Mouse (Mus musculus): Measurements from ENCODE around the gene Foxred2. TPM values are rescaled to one million over a fixed set of nuclear protein-coding genes. Genes with fewer than 3 reads are reported as not detected.

The Foxred2 gene
- total RNA-seq, 1 experiment from 2014 or later, result 8.1 TPM

DNA sequence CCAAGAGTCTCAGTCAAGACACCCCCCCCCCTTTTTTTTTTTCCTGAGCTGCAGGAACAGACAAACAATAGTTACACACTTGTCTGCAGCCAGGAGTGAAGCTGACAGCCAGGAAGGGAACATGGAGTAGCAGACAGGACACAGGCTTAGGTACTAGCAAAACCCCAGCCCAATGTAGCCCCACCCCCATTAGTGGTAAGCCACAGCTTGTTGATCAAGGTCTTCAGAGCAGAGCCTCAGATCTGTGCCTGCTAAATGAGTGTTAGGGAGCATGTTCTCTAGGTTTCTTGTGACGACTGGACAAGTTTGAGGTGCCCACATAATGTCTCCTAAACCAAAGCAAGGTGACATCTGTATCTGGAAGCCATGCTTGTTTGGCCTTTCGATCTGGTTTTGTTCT lies 2.2 kb downstream of the Foxred2 start:
- ATAC-seq (ENCODE audit: extremely low read depth, insufficient number of reproducible peaks, low FRiP score, poor library complexity, severe bottlenecking), result no peak

DNA sequence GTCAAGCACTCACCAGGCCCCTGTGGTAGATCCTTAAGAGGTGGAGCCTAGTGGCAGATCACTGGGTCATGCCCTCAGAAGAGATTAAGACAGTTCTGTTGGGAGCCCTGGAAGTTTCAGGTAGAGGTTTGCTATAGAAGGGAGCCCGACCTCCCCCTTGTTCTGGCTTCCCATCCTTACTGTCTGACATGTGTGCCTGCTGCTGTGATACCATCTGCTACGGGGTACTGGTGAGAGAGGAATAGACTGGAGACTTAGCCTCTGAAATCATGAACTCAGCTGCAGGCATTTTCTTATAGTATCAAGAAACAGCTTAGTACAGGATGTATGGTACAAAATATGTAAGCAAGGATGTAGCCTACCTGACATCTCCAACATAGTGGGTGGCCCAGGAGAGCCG lies 3.6 kb downstream of the Foxred2 start:
- ATAC-seq (ENCODE audit: extremely low read depth, insufficient number of reproducible peaks, low FRiP score, poor library complexity, severe bottlenecking), result no peak

DNA sequence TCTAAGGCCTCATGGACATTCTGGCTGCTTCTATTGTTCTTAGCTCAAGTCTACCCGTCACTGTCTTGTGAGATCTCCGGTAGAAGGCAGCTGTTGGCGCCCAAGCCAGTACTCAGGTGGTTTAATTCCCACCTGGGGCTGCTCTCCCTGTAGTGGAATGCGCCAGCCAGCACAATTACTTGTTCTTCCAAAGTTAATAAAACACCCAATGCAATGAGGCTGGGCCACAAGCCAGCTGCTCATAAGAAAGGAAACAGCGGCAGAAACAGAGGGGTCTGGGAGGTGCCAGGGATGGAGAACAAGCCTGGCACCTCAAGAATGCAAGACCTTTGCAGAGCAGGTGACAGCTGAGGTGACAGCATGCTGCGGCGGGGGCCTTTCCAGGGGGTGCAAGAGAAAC lies 7.5 kb downstream of the Foxred2 start:
- ATAC-seq (ENCODE audit: extremely low read depth, insufficient number of reproducible peaks, low FRiP score, poor library complexity, severe bottlenecking), result no peak

DNA sequence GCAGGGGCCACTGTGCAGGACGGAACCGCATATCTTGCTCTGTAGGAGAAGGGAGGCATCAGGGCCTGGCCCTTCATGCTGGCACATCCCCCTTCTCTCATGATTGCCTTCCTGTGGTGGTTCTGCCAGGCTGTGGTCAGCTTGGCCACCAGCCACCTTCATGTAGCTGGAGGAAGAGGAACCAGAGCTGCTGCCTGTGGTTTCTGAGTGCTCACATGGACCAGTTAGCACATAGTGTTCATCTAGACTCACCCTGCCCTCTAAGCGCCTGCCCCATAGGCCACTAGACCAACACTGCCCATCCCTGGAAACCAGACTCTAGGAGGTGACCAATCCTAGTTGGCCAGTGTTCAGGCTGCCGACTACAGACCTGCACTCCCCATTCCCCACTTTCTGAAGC lies 10.8 kb downstream of the Foxred2 start:
- peak; percentile 89 for ATAC-seq (ENCODE audit: extremely low read depth, insufficient number of reproducible peaks, low FRiP score, poor library complexity, severe bottlenecking)

DNA sequence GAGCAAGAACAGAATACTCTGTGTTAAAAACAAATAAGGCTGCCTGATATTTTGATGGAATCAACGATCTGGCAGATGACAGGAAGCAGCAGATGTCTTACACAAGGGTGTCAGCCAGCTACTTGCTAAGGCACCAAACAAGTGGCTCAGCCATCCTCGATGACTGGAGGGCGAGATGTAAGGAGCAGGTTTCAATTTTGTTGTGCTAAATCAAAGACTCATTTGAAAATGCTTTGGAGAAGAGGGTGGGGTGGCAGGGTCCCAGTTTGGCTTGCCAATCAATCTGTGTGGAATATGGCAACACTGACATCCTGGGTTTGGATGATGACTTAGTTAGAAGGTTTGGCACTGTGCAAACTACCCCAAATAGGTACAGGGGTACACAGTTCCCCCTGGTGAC lies 15.0 kb downstream of the Foxred2 start:
- no peak for ATAC-seq (ENCODE audit: extremely low read depth, insufficient number of reproducible peaks, low FRiP score, poor library complexity, severe bottlenecking)

DNA sequence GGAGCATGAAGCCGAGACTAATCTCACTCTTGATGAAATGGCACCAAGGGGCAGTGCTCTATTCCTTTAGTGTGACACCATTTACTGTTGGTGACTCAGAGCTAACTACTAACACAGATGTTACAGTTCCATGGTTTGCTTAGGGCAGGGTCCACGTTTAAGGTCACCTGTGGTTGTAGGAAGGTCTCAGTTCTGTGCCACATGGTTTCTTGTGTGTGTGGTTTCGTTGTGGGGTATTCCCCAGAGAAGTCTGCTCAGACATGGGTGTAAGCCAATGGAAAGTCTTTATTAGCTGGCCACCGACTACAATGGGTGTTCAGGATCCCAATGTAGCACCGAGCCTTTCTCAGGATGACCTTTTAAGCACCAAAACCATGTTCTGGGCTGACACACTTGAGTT lies 18.0 kb downstream of the Foxred2 start:
- ATAC-seq (ENCODE audit: extremely low read depth, insufficient number of reproducible peaks, low FRiP score, poor library complexity, severe bottlenecking), result no peak

DNA sequence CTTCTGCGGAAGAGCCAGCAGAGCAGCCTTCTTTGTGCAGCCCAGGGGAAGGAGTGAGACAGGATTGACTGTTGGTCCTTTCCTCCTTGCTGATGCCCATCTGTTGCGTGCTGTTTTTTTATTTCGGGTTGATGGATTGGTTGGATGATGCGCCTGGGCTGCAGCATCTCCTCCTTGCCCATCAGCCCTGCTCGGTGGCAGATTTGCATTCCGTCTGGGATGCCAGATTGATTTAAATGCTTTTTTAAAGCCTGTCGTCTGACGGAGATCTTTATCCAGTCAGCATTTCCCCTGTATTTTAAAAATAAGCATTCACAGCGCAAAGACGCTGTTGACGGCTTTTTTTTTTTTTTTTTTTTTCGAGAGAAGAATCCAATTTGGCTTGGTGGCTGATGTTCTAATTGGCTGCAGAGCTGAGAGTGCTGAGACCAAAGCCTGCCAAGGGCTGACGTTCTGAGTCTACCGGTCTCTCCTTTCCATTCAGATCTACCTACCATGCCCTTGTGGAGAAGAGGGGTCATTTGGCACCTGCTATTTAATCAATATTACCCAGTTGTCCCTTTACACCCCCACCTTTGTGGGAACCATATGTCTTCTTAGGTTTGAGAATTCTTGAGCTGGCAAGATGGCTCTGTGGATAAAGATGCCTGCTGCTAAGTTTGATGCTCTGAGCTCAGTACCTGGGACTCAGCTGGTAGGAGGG lies 20.7 kb downstream of the Foxred2 start:
- ATAC-seq (ENCODE audit: extremely low read depth, insufficient number of reproducible peaks, low FRiP score, poor library complexity, severe bottlenecking), result no peak

DNA sequence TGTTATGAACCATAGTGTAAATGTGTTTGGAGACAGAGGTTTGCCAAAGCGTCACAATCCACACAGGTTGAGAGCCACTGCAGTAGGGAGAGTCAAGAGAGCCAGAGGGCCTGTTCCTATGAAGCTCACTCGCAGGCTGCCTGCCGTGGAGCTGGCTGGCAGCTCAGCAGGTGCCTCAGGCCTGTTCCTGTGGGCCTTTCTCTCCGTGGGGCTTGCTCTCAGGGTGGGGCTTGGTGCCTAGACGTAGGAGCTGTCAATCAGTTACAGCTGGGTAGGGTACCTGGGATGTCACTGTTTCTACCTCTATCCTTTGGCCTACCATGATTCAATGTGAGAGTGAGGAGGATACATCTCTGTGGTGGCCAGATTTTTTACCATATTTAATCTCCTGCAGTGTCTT lies 21.6 kb downstream of the Foxred2 start:
- no peak for ATAC-seq (ENCODE audit: extremely low read depth, insufficient number of reproducible peaks, low FRiP score, poor library complexity, severe bottlenecking)

DNA sequence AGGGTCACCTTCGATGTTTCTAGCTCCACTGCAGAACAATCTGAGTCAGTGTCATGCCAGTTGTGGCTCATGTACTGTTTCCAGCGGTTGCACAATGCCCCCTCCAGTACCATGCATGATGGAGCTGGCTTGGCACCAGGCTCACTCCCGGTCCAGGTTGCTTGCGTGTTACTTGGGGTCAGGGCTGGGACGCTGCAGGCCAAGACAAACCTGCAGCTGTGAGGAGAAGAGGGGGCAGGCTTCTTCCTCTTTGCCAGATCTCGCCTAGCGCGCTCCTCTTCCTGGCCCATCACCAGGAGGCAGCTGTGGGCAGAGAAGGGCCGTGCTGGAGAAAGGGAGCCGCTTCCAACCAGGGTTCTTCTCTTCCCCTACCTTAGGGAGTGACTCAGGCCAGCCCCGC lies 22.2 kb downstream of the Foxred2 start:
- no peak for ATAC-seq (ENCODE audit: extremely low read depth, insufficient number of reproducible peaks, low FRiP score, poor library complexity, severe bottlenecking)

DNA sequence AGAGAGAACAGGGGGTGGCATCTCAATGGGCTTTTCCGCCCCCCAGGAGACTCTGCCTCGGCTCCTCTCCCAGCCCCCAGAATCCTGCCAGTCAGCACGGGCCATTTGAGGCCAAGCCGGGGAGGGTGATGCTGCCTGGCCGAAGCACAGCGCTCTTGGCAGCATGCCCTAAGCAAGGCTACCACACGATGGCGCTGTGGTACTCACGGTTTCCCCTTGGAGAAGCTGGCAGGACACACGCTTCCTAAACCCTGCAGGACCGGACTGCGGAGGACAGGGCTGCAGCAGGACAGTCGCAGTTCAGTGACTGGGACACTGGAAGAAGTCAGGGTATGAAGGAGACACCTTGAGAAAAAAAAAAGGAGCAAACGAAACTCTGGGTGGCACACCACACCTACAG lies 22.8 kb downstream of the Foxred2 start:
- ATAC-seq (ENCODE audit: extremely low read depth, insufficient number of reproducible peaks, low FRiP score, poor library complexity, severe bottlenecking), result peak; percentile 66

DNA sequence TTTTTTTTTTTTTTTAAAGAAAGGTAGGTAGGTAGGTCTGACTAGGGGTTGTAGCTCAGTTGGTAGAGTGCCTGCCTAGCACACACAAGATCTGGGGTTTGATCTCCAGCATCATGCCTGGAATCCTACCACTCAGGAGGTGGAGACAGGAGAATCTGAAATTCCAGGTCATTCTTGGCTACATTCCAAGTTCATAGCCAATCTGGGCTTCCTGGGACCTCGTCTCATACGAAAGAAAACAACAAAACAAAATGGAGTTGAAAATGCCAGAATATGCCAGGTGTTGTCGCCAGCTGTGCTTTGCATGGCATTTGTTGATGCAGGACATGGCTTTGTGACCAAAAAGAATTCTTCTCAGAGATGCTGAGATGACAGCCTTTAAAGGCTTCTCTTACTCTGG lies 23.3 kb downstream of the Foxred2 start:
- ATAC-seq (ENCODE audit: extremely low read depth, insufficient number of reproducible peaks, low FRiP score, poor library complexity, severe bottlenecking), result no peak

DNA sequence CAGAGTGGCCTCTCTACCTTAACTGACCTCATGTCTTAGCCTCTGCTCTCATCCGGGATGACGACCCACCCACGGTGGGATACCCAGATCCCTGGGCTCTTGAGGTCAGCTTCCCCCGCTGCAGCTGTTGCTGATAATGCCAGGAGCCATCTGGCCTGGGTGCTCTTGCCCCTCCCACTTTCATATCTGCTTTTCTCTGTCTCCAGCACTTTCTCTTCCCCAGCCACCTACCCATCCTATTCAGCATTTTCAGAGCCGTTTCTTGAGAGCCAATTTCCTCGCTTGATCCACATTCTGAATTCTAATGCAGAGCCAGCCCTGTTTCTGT lies 24.9 kb downstream of the Foxred2 start:
- no peak for ATAC-seq (ENCODE audit: extremely low read depth, insufficient number of reproducible peaks, low FRiP score, poor library complexity, severe bottlenecking)

DNA sequence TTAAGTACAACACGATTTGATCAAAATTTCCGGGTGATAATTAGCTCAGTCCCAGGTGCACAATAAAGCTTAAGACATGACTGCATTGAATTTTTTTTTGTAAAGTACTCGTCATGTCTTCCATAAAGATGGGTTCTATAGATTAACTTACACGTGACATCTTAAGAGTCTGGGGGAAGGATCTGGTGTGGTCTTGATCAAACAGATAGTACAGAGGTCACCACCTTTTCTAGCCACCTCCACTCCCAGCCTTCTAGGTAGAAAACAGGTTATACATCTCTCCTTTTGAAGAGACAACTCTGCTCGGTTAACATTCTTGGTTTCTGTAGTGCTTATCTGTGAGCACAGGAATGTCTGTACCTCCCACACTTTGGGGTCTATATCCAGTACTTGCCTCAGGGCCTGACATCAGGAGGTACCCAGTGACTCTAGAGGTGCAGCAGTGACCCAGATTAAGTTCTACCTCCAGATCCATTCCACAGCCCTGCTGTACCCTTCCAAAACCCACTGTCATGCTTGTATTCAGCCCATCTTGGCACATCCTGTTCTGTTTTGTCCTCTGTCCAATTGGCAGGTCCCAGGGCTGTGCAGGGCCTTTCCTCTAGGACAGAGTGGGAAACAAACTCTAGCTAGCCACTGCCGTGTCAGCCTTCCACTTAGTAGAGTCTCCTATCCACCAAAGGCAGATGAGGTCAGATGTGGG lies 25.4 kb downstream of the Foxred2 start:
- no peak for ATAC-seq (ENCODE audit: extremely low read depth, insufficient number of reproducible peaks, low FRiP score, poor library complexity, severe bottlenecking)

DNA sequence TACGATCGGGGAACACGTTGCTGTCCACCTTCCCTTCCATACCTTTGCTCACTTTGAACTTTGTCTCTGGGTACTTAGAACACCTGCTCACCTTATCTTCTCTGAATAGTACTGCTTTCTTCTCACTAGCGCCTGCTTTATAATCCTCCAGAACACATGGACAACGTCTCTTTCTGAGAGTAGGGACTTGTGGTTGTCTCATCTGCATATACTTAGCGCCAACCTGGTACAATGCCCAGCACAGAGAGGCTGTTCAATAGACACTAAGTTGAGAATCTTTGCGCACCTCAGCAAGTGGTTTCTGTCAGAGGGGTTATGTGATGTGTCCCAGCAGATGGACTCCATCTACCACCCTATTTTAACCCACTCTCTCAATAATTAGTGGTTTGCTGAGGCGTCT lies 26.7 kb downstream of the Foxred2 start:
- ATAC-seq (ENCODE audit: extremely low read depth, insufficient number of reproducible peaks, low FRiP score, poor library complexity, severe bottlenecking), result no peak

DNA sequence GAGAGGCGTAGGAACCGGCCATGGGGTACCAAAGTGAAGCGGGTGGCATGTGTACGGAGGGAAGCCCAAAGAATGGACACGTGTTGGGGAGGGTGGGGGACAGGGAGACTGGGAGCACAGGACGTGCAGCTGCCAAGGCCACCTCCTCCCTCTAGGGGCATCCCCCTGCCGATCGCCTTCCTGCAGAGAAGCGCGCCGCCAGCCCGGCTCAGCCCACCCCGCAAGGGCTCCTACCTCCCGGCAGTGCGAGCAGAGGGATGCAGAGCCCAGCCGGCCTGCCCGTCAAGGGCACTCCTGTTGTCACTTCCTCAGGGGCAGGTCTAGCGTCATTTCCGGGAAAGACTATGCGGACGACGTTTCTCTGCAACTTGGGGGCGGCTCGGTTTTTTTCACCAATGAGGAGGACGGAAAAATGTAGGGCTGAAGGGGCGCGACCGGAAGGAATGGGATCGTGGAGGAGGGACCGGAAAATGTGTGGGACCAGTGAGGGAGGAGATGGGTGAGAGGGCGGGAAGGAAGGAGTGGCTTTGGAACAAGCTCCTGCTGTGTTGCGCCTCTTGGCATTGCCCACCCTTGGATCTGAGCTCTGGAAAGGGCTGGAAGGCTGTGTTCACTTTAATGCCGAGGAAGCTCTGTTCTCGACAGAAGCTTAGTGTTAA lies 27.7 kb downstream of the Foxred2 start, which contains the start of gene Txn2:
Txn2 (minus strand) TSS at position 334 of the 659 bp plus-strand sequence.
- peak; percentile 83 for ATAC-seq (ENCODE audit: extremely low read depth, insufficient number of reproducible peaks, low FRiP score, poor library complexity, severe bottlenecking)

DNA sequence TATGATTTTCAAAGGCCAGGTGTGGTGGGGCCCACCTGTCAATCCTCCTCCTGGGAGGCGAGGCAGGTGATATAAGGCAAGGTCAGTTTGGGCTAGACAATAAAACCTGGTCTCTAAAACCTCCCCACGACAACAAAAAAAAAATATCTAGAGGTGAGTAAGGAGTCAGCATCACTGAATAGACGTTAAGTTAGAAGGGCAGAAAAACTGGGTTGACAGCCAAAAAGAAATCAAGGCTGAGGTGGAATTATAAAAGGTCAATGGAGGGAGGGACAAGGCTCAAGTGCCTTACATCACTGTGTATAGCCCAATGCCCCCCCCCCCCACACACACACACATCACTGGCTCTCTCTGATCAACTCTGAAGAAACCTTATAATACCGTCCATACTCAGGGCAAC lies 28.4 kb downstream of the Foxred2 start:
- ATAC-seq (ENCODE audit: extremely low read depth, insufficient number of reproducible peaks, low FRiP score, poor library complexity, severe bottlenecking), result no peak

DNA sequence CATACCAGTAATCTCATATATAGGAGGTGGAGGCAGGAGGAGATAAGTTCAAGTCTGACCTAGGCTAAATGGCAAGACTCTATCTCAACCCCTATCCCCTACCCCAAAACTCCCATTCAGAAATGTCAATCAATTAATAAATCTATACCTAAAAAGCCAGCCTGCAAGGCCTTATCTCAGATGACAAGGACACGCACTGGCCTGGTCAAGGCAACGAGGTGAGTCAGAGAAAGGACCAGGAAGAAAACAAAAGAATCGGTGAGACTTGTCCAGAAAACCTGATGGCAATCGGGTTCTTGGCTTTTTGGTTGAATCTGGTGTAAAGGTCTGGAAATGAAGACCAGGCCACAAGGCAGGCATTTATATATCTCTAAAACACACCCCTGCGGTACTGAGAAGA lies 29.6 kb downstream of the Foxred2 start:
- ATAC-seq (ENCODE audit: extremely low read depth, insufficient number of reproducible peaks, low FRiP score, poor library complexity, severe bottlenecking), result no peak

DNA sequence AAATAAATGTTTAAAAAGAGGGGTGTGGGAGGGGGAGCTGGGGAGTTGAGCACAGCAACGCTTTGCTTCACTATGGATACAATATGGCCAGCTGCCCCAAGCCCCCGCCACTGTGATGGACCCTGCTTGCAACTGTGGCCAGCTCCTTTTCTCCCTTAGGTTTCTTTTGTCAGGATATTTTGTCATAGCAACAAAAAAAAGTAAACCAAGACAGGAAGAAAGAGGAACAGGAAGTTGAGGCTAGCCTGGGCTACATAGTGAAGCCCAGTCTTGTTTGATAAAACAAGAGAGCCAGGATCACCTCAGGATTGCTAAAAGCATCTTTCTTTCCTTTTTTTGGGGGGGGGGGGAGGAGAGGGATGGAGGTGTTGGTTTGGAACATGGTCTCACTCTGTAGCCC lies 31.3 kb downstream of the Foxred2 start:
- no peak for ATAC-seq (ENCODE audit: extremely low read depth, insufficient number of reproducible peaks, low FRiP score, poor library complexity, severe bottlenecking)

DNA sequence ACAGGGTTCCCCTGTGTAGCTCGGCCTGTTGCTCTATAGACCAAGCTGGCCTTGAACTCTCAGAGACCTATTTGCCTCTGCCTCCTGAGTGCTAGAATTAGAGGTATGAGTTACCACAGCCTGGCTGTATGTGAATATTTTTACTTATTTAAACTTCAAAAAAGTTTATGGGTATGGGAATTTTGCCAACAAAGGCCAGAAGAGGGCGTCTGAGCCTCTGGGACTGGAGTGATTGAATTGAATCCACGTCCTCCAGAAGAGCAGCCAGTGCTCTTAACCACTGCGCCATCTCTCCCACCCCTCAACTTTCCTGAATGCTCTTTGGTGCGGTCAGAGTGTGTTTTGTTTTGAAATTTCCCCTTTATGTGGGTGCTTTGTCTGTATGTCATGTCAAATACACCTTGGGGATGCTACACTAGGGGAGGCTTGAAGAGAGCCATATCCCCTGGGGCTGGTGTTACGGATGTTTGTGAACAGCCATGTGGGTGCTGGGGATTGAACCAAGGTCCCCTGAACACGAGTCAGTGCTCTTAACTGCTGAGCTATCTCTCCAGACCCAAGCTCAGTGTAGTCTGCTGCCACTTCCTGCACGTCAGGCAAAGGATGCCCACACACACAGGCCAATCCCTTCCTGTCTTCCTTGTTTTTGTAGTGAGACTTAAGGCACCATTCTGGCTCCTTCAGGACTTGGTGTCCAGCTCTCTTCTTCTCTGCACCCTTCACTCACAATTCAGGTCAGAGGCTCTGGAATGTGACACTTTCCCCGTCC lies 33.1 kb downstream of the Foxred2 start:
- no peak for ATAC-seq (ENCODE audit: extremely low read depth, insufficient number of reproducible peaks, low FRiP score, poor library complexity, severe bottlenecking)

DNA sequence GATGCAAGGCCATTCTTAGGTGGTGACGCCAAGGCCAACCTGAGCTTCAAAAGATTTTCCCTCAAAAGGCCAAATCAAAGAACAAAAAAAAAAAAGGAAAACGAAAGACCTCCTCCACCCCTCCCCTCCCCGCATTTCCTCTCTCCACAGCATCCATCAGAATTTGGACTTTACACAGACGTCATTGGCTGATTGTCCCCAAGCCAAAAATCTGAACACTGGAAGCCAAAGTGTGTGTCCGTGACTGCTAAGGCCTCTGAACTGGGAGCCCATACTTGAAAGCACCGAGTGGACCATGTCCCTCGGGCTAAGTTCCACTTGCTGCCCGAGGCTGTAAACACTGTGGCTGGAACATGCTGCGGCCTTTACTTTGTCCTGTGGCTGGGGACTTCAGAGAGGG lies 33.8 kb downstream of the Foxred2 start:
- ATAC-seq (ENCODE audit: extremely low read depth, insufficient number of reproducible peaks, low FRiP score, poor library complexity, severe bottlenecking), result no peak

Measured in neutrophil, adult 5-6 weeks (primary cell).